In the genomic region with DNA sequence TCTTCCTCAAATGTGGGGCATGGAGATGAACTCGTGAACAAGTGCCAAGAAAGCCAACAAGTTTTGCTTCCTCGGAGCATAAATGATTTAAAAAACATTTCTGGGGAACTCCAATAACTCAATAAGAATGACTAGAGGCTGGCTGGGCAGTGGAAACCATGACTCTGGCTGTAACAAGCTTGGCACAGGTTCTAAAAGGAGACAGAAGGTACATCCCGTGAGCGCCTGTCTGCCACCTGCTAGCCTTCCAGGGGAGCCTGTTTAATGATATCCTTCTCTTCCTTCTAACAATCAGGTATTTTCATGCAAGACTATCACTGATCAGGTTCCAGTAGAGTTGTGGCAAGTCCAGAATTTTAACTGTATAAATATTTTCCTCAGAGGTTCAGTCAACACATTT, we compare ENCODE assay signal across 23 mouse cellular contexts. TPM values are rescaled to one million over a fixed set of nuclear protein-coding genes. Genes with fewer than 3 reads are reported as not detected.
A peak's percentile ranks its signal among the peaks of the same experiment; 100 is the strongest.
DNase-seq lines count a peak whose midpoint lies in the region; ATAC-seq and TF ChIP-seq lines count a peak whose summit lies in the region.
"Had no signal": no experiment of that assay in that cellular context is flagged by ENCODE, and none has a peak within 500 bp of the region (broad histone marks: within the 10 kb centered on the region; RNA-seq: fewer than 3 reads in every experiment).

No protein-coding gene starts in this region.

- no peak overlapping the region for H3K27ac ChIP-seq in midbrain, postnatal 0 days (ENCODE audit: low read depth, low read length)
- no peak overlapping the region for H3K27ac ChIP-seq in midbrain, embryonic 14.5 days (replicated peaks; ENCODE audit: low read depth, low read length)
- H3K27ac ChIP-seq: embryonic facial prominence, embryonic 10.5 days; forebrain, embryonic 13.5 days; gastrocnemius, adult 2 months; hindbrain, embryonic 12.5 days had no signal

- no peak for TF ChIP-seq CTCF in midbrain, postnatal 0 days (IDR thresholded peaks at IDR 0.05)

- no peak overlapping the region for H3K4me3 ChIP-seq in midbrain, postnatal 0 days (ENCODE audit: low read depth, low read length)
- no peak overlapping the region for H3K4me3 ChIP-seq in midbrain, embryonic 14.5 days (replicated peaks; ENCODE audit: low read depth, low read length)
- H3K4me3 ChIP-seq: embryonic facial prominence, embryonic 10.5 days; forebrain, embryonic 13.5 days; gastrocnemius, adult 2 months; hindbrain, embryonic 12.5 days had no signal

- no peaks in the 10 kb centered on the region for H3K36me3 ChIP-seq in midbrain, postnatal 0 days (ENCODE audit: insufficient read depth, low read length)
- no peaks in the 10 kb centered on the region for H3K36me3 ChIP-seq in midbrain, embryonic 14.5 days (ENCODE audit: control insufficient read depth, insufficient read depth, low read length)
- H3K36me3 ChIP-seq: embryonic facial prominence, embryonic 10.5 days; hindbrain, embryonic 12.5 days had no signal

- 67% methylated on average over 4 of the region's 4 CpGs for WGBS in midbrain, postnatal 0 days
- 72% methylated on average over 4 of the region's 4 CpGs for WGBS in midbrain, embryonic 14.5 days

- no peak for ATAC-seq in midbrain, postnatal 0 days (ENCODE audit: low FRiP score)
- ATAC-seq in midbrain, embryonic 14.5 days (ENCODE audit: low FRiP score, low TSS enrichment) = no peak
- ATAC-seq: forebrain, embryonic 13.5 days; forebrain, postnatal 0 days; inflammation-experienced regulatory T-cells, adult 6 months; intestine, postnatal 0 days had no signal

- DNase-seq in cerebellum, adult 18-20 months = peak; percentile 21 to 34
- no peak for DNase-seq in cerebellum, adult 11 months
- peak; percentile 31 for DNase-seq in midbrain, postnatal 0 days (ENCODE audit: low spot score)
- no peak for DNase-seq in midbrain, embryonic 14.5 days
- peak; percentile 25 to 48 for DNase-seq in cerebellum, postnatal 14 days
- DNase-seq in thymus, postnatal 14 days = no peak
- DNase-seq in frontal cortex, postnatal 25 days (ENCODE audit: low spot score in 2 of 2) = no peak
- DNase-seq: adrenal gland, postnatal 14 days; forebrain, postnatal 0 days; gastrocnemius, adult 2 months; gastrocnemius, postnatal 25 days; heart, postnatal 10 days; heart, postnatal 4 days had no signal

- H3K4me2 ChIP-seq in midbrain, postnatal 0 days (ENCODE audit: low read depth, low read length, poor library complexity, severe bottlenecking) = no peak overlapping the region
- no peak overlapping the region for H3K4me2 ChIP-seq in midbrain, embryonic 14.5 days (ENCODE audit: low read length)
- H3K4me2 ChIP-seq: forebrain, embryonic 13.5 days; hindbrain, embryonic 12.5 days had no signal

- H3K4me1 ChIP-seq in midbrain, postnatal 0 days (ENCODE audit: insufficient read depth, low read length) = peaks cover 2% of the 10 kb centered on the region; the same call in 1 of the 2 replicates
- H3K4me1 ChIP-seq in midbrain, embryonic 14.5 days (ENCODE audit: control insufficient read depth, insufficient read depth, low read length) = no peaks in the 10 kb centered on the region; the same call in 1 of the 2 replicates
- H3K4me1 ChIP-seq: hindbrain, embryonic 12.5 days had no signal

- H3K27me3 ChIP-seq in midbrain, postnatal 0 days (ENCODE audit: insufficient read depth, low read length) = no peaks in the 10 kb centered on the region
- H3K27me3 ChIP-seq in midbrain, embryonic 14.5 days (ENCODE audit: control insufficient read depth, insufficient read depth, low read length) = no peaks in the 10 kb centered on the region
- H3K27me3 ChIP-seq: hindbrain, embryonic 12.5 days had no signal

- no peaks in the 10 kb centered on the region for H3K9me3 ChIP-seq in midbrain, postnatal 0 days (ENCODE audit: low read length)
- H3K9me3 ChIP-seq in midbrain, embryonic 14.5 days (ENCODE audit: control insufficient read depth, low read length) = no peaks in the 10 kb centered on the region
- H3K9me3 ChIP-seq: embryonic facial prominence, embryonic 10.5 days; forebrain, embryonic 13.5 days; hindbrain, embryonic 12.5 days had no signal

- H3K9ac ChIP-seq in midbrain, postnatal 0 days (replicated peaks; ENCODE audit: low read length, poor library complexity, severe bottlenecking) = no peak overlapping the region
- no peak overlapping the region for H3K9ac ChIP-seq in midbrain, embryonic 14.5 days (replicated peaks; ENCODE audit: low read length)
- H3K9ac ChIP-seq: forebrain, embryonic 13.5 days; forebrain, postnatal 0 days; hindbrain, embryonic 12.5 days had no signal

RNA-seq across cellular contexts. Expression of a gene that starts 18.8 kb away (rescaled TPM):
- 10.7 and 12.4 TPM in 2 replicates for total RNA-seq in midbrain, postnatal 0 days (2014; rRNA removed)
- polyA plus RNA-seq in midbrain, postnatal 0 days (2015; fragmentation: Nextera tagmentation; extraction: Ambion mirVana) = 8.9 TPM in 2 replicates
- polyA plus RNA-seq in midbrain, embryonic 14.5 days (2014; fragmentation: Nextera tagmentation; extraction: Ambion mirVana) = 5.2 and 6.1 TPM in 2 replicates
- polyA plus RNA-seq: C2C12 had no signal

RNA-seq across cellular contexts. Expression of a gene that starts 58.6 kb away (rescaled TPM):
- not detected in 2 replicates for total RNA-seq in midbrain, postnatal 0 days (2014; rRNA removed)
- 0.15 and 0.19 TPM in 2 replicates for polyA plus RNA-seq in midbrain, postnatal 0 days (2015; fragmentation: Nextera tagmentation; extraction: Ambion mirVana)
- polyA plus RNA-seq in midbrain, embryonic 14.5 days (2014; fragmentation: Nextera tagmentation; extraction: Ambion mirVana) = 0.39 and 0.47 TPM in 2 replicates
- total RNA-seq: adrenal gland, adult 18-20 months; adrenal gland, postnatal 14 days; forebrain, postnatal 0 days; gastrocnemius, adult 2 months; gastrocnemius, postnatal 25 days; granulocyte monocyte progenitor cell, adult 5-6 weeks; heart, postnatal 10 days; heart, postnatal 4 days; MEL had no signal
- polyA plus RNA-seq: C2C12; embryonic facial prominence, embryonic 10.5 days; forebrain, embryonic 13.5 days; heart, embryonic 14.5 days; hindbrain, embryonic 12.5 days; intestine, postnatal 0 days had no signal

Comparison
In these comparisons a context has a peak if more than half of its experiments do, and no peak if none do; other contexts are left out.
1. DNase-seq: peak in cerebellum, adult 18-20 months (2 of 2), midbrain, postnatal 0 days (single experiment) and cerebellum, postnatal 14 days (2 of 2); none in cerebellum, adult 11 months (single experiment), midbrain, embryonic 14.5 days (single experiment), thymus, postnatal 14 days (single experiment) and frontal cortex, postnatal 25 days (0 of 2).